Mouse (Mus musculus): ENCODE measurements around the gene Scamp4.
A peak's percentile ranks its signal among the peaks of the same experiment; 100 is the strongest.
"Not testable (repeated sequence)": the region's sequence is repeated elsewhere in the genome, so short reads cannot be mapped to it uniquely, and the experiment has no call there.

Scamp4 gene

GRCm38 (mm10) chr10:80578131-80578750 lies 24.4 kb upstream of the Scamp4 start:
- peak; percentile 78 for DNase-seq (ENCODE audit: low read depth, low spot score)

DNA sequence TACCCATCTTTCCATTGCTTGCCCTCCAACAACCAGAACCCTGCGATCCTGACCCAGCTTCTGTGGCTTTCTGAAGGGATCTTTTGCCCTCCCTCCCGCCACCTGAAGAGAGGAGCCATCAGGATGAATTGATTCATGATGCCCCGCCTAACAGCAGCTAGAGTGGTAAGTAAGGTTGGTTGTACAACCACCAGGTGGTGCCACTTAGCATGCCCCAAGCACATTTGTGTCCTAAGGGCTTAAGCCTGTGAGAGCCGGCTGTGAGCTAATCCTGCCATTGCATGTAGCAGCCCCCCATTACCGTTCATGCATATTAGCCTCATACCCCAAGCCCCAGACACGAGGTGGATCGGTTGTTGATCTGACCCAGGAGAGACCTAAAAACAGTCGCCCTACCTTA lies 23.8 kb upstream of the Scamp4 start:
- peak; percentile 86 for DNase-seq (ENCODE audit: low read depth, low spot score)

GRCm38 (mm10) chr10:80583047-80583446 lies 19.6 kb upstream of the Scamp4 start:
- peak; percentile 57 for DNase-seq (ENCODE audit: low read depth, low spot score)

- peak; percentile 42 for DNase-seq (ENCODE audit: low read depth, low spot score)
Measured at GRCm38 (mm10) chr10:80584045-80584488, 18.6 kb upstream of the Scamp4 start.

- DNase-seq (ENCODE audit: low read depth, low spot score), result no peak
Measured at GRCm38 (mm10) chr10:80584642-80585552, 17.8 kb upstream of the Scamp4 start.

- DNase-seq (ENCODE audit: low read depth, low spot score), result no peak
Measured at GRCm38 (mm10) chr10:80585581-80585980, 17.1 kb upstream of the Scamp4 start.

DNA sequence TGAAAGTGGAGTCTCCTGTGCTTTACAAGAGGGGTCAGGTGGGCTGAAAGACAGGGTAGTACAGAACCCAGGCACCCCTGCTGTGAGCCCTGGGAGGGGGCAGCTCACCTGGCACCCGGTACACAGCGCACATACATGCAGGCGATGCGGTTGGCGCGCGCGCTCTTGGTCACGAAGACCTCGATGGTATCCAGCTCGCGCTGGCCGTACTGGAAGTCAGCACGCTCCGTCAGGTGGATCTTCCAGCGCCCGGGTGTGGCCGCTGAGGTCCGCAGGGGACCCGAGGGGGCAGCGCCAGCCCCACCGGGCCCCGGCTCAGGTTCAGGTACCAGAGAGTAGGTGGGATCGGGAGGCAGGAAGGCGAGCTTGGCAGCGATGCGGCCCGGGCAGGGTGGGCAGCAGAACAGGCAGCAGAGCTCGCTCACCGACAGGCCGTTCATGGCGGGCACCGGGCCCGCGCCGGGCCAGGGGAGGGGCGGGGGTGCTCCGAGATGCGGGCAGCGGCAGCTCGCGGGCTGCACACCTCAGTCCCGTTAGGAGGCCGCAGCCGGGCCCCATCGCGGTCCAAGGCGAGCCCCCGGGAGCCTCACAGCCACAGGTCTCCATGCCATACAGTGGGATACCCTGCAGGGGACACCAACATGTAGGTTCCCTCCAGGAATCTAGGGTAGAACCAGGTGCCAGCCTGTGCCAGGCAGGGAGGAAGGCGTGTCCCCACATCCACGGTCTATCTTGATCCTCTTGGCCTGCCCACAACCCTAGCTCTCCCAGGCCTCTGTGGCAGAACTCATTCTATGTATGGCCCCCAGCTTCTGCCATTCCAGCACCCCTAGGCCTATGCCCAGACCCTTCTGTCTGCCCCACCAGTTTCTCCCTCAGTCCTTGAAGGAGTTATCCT lies 16.0 kb upstream of the Scamp4 start:
- DNase-seq (ENCODE audit: low read depth, low spot score), result no peak

- peak; percentile 60 for DNase-seq (ENCODE audit: low read depth, low spot score)
Measured at GRCm38 (mm10) chr10:80587305-80587657, 15.4 kb upstream of the Scamp4 start.

DNA sequence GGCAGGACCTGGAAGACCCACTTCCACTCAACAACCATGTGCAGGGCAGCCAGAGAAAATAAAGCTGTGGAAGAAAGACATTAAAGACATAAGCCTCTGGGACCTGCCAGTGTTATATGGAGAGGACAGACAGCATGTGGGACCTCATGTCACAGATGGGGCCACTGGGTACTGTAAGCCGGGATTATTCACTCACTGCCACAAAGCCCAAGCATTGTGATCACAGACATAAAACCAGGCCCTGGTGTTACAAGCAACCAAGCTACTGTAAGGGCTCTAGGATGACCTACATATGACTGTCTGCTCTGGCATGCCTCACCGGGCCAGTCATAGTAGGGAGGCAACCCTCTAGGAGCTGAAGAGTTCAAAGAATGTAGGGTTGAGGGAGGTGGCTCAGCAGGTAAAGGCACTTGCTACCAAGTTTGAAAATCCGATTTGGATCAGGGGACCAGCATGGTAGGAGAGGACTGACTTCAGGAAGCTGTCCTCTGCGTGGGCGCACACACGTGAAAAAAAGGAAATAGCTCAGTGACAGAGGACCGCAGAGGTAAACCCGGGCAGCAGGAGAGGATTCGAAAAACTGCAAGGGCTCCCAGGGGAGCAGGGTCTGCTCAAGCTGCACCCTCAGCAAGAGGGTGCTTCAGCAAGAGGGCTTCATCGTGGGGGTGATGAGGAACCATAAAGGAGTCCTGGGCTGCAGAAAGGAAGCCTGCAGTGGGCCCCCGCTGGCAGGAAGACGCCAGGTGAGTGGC lies 13.4 kb upstream of the Scamp4 start:
- peak; percentile 41 for DNase-seq (ENCODE audit: low read depth, low spot score)

DNA sequence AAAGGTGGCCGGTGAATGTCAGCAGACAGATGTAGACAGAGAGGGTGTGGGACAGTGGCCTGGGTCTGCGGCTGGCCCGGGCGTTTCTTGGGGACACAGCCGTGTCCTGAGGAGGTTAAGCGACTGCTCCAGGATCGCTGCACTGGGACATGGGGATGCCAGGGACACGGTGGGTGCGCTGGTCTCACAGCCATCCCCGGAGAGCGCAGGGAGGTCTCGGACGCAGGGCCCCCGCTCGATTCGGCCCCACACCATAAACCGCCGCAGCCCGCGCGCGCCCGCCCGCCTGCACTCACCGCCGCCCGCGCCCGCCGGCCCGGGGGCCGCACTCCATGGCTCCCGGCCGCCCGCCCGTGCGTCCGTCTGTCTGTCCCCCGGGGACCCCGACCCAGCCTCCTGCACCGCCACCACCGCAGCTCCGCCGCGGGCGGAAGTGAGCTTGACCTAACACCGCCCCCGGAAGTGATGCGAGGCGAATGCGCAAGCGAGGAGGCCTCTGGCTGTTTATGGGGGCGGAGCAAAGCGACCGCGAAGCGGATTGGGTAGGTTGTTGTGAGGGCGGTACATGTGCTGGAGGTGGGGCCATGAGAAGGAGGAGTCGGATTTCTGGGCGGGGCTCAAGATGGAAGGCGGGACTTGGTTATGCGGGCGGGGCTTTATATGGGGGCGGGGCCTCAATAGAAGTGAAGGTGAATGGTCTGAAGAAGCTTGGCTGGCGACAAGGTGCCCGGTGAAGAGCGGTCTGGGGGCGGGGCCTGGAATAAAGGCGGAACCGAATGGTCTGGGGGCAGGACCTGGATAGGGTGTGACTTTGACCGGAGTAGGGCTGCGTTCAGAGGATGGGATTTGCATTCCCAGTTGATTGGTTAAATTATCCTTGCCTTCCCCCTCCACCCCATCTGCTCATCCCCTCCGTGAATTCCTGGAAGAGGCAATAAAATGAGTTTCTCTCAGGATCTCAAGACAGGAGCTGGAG lies 12.5 kb upstream of the Scamp4 start, which contains the start of gene Abhd17a:
TSS of gene Abhd17a (minus strand) at position 463 of the 976 bp plus-strand sequence.
- DNase-seq (ENCODE audit: low read depth, low spot score), result peak; percentile 99

GRCm38 (mm10) chr10:80596318-80596717 lies 6.4 kb upstream of the Scamp4 start:
- DNase-seq (ENCODE audit: low read depth, low spot score), result no peak

DNA sequence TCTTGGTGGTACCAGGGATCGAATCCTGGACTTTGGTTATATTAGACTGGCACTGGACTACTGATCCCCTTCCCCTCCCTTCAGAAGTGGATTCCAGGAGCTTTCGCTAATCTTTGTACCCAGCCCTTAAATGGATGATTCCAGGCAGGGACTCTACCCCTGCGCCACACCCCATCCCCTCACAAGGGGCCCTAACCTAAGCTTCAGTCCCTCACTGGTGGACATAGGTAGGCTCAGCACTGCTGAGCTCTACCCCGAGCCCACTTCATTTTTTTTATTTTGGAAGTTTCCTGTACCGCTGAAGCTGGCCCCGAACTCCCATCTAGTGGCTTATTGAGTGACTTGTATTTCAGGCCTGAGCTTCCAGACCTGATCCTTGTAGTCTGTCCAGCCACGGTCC lies 692 bp downstream of the Scamp4 start:
- no peak for DNase-seq (ENCODE audit: low read depth, low spot score)

- peak; percentile 86 for DNase-seq (ENCODE audit: low read depth, low spot score)
Measured at GRCm38 (mm10) chr10:80604001-80604509, 1.4 kb downstream of the Scamp4 start.

DNA sequence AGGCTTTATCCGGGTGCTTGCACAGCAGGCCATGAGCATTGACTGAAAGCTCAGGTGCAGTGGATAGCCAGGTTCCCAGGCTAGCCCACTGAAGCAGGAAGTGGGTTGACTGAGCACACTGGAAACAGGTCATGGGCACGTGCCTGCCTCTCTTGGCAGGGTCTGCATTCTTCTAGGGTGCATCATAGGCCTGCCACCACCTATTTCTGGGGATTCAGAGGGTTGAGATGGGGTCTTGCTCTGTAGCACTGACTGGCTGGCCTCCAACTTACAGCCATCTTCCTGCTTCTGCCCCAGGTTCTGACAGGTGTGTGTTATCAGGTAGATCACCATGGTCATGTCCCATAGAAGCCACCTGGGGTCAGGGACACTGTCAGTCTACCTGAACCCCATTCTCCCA lies 2.3 kb downstream of the Scamp4 start:
- DNase-seq (ENCODE audit: low read depth, low spot score), result no peak

DNA sequence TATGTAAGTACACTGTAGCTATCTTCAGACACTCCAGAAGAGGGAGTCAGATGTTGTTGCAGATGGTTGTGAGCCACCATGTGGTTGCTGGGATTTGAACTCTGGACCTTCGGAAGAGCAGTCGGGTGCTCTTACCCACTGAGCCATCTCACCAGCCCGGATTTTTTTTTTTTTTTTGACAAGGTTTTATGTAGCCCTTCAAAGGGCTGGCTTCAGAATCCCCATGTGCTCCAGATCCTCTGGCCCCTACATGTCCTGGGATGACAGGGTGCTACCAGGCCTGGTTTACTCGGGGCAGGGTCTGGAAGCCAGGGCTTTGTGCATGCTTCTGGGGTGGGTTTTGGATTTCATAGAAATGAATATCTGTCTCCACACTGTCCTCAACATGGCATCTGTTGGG lies 3.0 kb downstream of the Scamp4 start, which contains the start of gene Gm49322:
TSS of gene Gm49322 (plus strand) at position 301 of the 400 bp plus-strand sequence.
- DNase-seq (ENCODE audit: low read depth, low spot score), result not testable (repeated sequence)

GRCm38 (mm10) chr10:80606306-80606705 lies 3.6 kb downstream of the Scamp4 start:
- DNase-seq (ENCODE audit: low read depth, low spot score), result no peak

- DNase-seq (ENCODE audit: low read depth, low spot score), result no peak
Measured at GRCm38 (mm10) chr10:80606737-80607350, 4.2 kb downstream of the Scamp4 start.

DNA sequence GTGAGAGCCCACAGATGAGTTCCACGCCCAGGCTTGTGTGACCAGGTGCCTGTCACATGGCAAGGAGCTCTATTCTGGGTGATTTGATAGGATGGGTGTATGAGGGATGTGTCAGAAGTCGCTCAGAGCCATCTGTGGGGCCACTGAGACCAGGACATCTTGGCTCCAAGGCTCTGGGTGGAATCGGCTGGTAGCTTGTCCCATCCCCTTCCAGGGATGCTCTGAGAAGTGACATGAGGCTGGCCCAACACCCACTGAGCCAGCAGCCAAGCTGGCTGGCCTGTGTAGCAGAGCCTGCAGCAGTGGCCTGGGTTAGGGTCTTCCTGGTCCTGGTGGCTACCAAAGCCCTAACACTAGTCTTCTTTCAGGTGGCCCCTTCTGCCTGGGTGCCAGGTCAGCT lies 5.8 kb downstream of the Scamp4 start:
- no peak for DNase-seq (ENCODE audit: low read depth, low spot score)

- DNase-seq (ENCODE audit: low read depth, low spot score), result no peak
Measured at GRCm38 (mm10) chr10:80609269-80609924, 6.7 kb downstream of the Scamp4 start.
